Mouse (Mus musculus) heart, adult 11 months (tissue): Measurements from ENCODE around the gene Dnah7b.
"Not testable (repeated sequence)": the region's sequence is repeated elsewhere in the genome, so short reads cannot be mapped to it uniquely, and the experiment has no call there.

Experiments
- DNase-seq: peaks from one replicate; pipeline ENCODE4 v3.0.0; 2022

Gene Dnah7b

GRCm38 (mm10) chr1:46066015-46066414, at the start of gene Dnah7b:
Dnah7b (plus strand) TSS chr1:46066315.
- peak; percentile 34 for DNase-seq

DNA sequence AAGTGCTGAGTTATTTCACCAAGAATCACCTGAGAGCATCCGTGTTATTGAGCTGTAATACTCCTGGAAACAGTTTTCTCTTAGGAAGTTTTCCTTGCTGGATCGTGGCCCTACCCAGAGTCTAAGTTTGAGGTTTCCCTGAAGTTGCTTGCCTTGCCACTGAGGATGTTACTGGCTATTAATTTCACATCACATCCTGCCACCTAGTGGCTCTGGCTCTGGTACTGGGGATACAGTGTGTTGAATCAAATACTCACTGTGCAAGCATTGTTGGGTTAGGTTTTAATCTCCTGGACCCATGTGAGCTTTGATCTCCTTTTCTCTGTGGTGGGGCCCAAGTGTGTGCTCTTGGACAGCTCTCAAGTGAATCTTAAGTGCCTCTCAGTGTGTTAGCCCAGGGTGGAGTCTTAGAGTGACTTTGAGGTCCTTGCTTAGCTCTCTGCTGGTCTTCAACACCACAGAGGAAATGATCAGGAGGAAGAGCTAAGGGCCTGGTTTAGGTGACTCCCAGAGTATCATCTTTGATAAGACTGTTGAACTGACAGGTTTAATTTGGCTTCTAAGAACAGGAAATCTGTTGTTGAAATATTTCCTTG, 47.6 kb upstream of the Dnah7b start:
- DNase-seq = no peak

DNA sequence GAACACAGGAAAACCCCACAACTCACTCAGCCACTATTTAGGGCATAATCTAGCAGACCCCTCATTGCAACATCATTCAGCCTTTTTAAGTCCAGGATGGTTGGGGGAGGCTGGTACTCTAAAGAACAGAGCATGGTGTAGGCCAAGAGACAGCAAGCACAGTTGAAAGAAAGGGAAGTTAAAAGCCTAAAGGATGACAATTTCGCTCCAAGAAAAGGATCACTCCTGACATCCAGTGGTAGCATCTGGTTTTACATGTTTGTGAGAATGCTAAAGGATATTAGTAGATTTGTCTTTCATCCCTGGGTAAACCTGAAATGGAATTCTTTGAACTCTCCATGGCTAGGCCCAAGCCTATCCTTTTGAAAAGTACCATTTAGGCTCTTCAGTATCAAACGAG, 43.9 kb upstream of the Dnah7b start:
- DNase-seq = no peak

GRCm38 (mm10) chr1:46031993-46032555, 34.0 kb upstream of the Dnah7b start:
- no peak for DNase-seq

DNA sequence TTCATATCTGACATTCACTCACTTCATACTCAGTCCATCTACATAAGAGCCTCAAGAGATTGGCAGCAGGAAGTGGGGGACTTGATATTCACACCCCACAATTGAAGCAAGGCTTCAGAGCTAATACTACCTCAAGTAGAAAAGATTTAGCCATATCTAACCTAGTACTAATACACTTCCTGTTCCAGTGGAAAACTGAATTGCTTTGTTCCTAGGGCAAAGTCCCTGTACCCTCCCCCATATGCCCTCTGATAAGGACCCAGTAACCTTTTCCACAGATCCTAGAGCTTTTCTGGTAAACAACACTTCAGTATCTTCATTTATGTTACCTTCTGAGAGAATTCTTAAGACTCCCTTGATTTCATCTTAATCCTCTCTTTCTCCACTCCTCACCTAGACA, 17.9 kb upstream of the Dnah7b start:
- no peak for DNase-seq

DNA sequence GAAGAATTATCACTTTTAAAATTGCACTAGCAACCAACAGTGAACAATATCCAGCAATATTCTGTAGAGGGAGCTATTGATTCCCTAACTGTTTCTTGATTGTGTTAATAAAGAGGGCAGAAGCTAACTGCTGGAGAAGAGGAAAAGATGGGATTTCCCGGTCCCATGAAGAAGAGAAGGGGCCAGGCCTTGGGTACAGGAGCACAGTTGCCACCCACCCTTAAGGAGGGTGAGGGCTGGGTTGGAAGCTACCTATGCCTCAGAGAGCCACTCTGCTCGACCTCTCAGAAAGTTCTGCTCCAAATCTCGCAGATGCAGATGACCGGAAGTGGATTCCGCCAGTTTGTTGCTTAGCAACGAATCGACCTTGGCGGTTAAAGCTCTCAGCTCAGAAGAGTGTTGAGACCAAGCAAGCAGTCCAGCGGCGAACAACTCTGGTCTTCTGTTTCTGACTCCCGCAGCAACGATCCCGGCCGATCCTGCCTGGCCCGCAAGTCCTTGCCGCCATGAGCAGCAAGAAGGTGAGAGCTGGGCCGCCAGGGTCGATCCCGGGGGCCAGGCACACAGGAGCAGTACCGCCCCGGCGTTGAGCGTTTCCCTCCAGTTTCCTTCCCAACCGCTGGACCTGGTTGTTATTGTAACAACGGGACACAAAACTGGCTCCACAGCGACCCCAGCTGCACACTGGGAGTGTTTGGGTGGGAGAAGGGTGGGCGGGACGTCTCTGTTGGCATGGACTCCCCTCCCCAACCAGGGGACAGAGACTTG, 553 bp downstream of the Dnah7b start:
- DNase-seq = peak; percentile 97

DNA sequence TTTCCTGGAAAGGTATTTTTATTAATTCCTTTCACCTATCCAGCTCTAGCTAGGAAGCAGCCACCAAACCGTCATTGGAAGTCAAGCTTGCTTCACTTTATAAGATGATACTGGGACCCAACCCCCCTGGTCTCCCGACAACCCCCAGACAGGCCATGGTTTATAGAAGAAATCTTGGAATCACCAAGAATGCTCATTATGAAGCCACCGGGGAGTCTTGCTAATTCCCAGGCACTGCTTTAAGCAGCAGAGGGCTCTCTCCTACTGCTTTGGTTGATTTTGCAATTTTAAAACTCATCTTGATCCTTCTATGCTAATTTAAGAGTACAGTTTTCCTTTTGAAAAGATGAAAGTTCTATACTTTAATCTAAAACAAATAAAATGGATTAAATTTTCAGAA, 2.7 kb downstream of the Dnah7b start:
- peak; percentile 60 for DNase-seq

DNA sequence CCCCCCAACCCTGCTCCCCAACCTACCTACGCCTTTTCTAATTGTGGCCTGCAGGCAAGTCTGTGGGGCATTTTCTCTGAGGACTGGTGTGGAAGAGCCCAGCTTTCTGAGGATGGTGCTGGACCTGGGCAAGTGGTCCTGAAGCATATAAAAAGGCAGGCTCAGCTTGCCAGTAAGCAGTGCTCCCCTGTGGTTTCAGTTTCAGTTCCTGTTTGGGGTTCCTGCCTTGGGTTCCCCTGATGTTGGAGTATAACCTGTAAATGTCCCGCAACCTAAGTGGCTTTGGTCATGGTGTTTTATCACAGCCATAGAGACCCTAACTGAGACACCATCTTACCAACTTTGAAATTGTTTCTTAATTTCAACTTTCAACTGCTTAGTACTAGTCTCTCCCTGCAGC, 11.8 kb downstream of the Dnah7b start:
- DNase-seq = peak; percentile 69

- peak; percentile 57 for DNase-seq
Observed at GRCm38 (mm10) chr1:46100484-46100883, 34.4 kb downstream of the Dnah7b start.

GRCm38 (mm10) chr1:46112606-46113005, 46.5 kb downstream of the Dnah7b start:
- not testable (repeated sequence) for DNase-seq

DNA sequence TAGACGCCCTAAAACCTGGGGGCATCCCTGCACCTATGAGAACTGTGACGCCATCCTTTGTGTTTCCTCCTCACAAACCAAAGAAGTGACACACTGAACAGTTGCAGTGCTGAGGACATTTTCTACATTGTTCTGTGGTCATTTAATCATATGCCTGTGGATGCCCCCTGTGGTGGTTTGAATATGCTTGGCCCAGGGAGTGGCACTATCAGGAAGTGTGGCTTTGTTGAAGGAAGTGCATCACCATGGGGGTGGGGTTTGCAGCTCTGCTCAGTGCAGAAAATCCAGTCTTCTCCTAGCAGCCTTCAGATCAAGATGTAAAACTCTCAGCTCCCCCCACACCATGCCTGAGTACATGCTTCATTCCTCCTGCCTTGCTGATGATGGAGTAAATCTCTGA, 51.1 kb downstream of the Dnah7b start:
- peak; percentile 64 for DNase-seq

DNA sequence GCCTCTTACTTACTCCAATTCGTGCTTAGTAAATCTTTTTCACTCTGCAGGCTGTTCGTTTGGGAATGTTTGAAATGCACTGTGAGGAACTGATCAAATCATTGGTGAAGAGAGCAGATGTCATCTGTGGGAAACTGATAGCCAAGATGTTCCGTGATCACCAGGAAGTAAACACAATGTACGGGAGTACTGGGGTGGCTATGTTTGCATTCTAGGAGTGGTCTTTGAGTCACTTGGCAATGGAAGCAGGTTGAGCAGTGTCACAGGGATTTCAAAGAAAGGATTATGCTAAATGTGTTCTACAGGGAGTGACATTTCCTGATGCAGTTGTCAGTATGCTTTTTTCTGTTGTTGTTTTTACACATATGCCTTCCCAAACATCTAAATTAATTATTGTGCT, 61.9 kb downstream of the Dnah7b start:
- DNase-seq = no peak

DNA sequence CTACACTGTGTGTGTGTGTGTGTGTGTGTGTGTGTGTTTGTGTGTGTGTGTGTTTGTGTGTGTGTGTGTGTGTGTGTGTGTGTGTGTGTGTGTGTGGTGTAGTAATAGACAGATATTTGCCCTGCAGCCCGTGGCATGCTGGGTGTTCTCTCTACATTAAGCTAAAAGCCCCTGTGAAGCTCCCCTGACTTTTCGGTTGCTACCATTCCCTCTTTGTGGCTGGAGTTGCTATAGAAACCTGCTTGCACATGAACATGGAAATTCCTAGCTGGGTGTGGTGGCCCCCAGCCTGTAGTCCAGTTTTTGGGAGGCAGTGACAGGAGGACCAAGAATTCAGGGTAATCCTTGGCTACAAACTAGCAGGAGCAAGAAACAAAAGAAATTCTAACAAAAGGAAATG, 130.7 kb downstream of the Dnah7b start:
- not testable (repeated sequence) for DNase-seq

- peak; percentile 52 for DNase-seq
Observed at GRCm38 (mm10) chr1:46201169-46201568, 135.1 kb downstream of the Dnah7b start.

DNA sequence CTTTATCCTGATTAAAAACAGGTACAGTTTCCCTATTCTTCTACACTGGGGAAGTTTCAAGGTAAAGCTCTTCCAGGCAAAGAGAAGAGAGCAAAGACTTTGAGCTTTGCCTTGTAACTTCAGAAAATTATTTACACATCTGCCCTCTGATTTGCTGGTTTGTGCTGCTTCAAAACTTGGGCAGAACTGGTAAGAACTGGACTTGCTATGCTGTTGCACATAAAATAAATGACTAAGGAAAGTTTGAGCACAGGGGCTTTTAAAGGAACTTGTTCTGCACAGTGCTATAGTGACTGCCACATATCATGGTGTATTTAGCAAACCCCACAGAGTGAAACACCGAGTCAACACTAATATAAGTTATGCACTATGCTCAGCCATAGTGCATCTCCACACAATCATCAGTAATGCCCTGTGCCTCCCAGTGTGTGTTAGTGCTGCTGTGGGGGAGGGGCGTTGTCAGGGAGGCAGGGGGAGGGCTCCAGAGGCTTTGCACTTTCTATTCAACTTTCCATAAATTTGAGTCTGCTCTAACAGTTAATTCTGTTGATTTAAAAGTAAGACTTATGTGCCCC, 144.0 kb downstream of the Dnah7b start:
- DNase-seq = not testable (repeated sequence)

GRCm38 (mm10) chr1:46222704-46223103, 156.6 kb downstream of the Dnah7b start:
- not testable (repeated sequence) for DNase-seq

- DNase-seq = not testable (repeated sequence)
Observed at GRCm38 (mm10) chr1:46226136-46226535, 160.0 kb downstream of the Dnah7b start.

GRCm38 (mm10) chr1:46268841-46269240, 202.7 kb downstream of the Dnah7b start:
- not testable (repeated sequence) for DNase-seq

DNA sequence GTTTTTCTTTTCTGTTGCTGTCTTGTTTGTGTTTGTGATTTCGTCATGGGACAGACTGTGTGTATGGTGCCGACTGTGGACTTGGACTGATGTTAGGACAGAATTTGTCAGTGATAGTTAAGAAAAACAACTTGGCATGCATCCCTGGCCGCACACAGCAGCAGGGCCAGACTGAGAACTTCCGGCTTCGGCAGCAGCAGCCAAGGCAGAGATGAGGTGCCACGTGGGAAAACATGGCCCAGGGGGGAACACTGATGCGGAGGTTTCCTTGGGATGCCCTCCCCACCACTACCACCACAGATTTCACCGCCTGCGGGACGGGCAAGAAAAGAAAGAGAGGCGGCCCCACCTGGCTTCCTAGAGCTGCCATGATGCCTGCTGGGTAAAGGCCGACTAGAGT, 205.8 kb downstream of the Dnah7b start:
- DNase-seq = no peak

GRCm38 (mm10) chr1:46278057-46278910, 212.2 kb downstream of the Dnah7b start:
- not testable (repeated sequence) for DNase-seq

DNA sequence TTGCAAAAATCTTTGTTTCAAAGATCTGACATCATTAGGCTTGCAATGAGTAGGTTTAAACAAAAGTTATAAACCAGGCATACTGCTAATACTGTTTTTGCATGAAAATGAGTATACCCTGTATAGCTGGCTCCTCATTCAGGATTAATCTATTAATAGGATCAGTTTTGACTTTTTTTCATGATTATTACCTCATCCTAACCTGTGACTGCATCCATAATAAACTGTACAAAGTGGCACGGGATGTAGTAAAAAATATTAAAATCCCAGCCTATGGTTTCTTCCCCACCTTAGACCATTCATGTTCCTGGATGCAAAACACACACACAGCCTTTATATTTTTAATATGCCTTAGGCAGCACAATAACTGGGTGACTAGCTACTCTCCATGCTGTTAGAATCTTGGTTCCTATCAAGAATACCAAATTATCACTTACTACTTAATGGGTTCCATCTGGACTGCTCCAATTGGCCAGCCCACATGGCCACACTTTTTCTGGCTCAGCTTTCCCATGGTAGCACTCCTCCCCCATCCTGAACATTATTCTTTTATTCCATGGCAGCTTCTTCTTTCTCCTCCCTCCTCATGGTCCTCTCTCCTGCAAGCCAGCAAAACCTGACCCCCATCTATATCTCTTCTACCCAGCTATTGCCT, 212.9 kb downstream of the Dnah7b start:
- DNase-seq = not testable (repeated sequence)

GRCm38 (mm10) chr1:46294451-46294850, 228.3 kb downstream of the Dnah7b start:
- DNase-seq = not testable (repeated sequence)
